Mouse (Mus musculus) gastrocnemius, postnatal 4 days (tissue): Measurements from ENCODE around the gene Tomm40l. TPM values are rescaled to one million over a fixed set of nuclear protein-coding genes. Genes with fewer than 3 reads are reported as not detected.

Experiments used
- DNase-seq, 2 experiments: peaks; one replicate each; pipeline ENCODE4 v3.0.0; 2021 to 2022; ENCODE audit warnings: low spot score in 2 of 2, mixed read lengths in 2 of 2
- total RNA-seq, 2 experiments: library from RNA; stranded (reverse); gene quantifications; 2 replicates each; pipeline ENCODE4 v1.2.3; 2021

Tomm40l gene
- total RNA-seq, 2 experiments from 2014 or later = 33.4 to 39.7 TPM

DNA sequence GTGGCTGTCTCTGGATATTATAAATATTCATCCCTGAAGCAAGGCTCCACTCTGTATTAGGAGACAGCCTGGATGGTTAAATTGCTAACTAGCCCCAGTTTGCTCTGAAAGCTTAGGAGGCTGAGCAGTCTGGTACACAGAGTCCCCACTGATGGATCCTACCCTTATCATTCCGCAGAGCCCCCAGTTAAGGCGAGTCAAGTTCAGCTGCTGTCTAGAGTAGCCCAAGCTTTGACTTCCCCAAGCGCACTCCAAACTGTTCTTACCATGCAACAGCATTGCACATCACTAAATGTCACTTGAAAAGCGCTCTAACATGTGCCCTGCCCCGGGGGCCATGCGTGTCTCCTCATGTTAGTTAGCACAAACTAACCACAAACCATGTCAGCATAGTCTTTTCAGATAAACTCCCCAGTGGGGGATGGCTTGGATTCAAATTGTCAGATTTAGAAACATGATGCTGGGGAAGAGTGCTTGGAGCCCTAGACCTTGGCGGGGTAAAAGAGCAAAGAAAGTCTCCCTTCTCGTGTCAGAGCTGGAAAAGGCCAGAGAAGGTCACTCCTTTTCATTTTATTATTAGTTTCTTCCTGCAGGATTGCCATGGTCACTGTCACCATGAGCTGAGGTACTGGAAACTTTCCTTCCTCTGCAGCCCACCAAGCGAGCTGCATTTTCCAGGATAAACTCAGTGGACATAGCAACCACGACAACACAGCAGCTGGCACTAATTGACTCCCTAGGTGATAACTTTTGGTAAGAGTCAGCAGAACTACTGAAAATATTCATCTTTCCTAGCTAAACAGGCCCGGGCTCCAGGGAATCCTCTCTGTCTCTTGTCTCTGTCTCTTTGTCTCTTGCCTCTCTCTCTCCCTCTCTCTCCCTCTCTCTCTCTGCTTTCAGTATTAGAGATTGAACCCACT is 28.1 kb downstream of the Tomm40l start:
- DNase-seq = no peak

DNA sequence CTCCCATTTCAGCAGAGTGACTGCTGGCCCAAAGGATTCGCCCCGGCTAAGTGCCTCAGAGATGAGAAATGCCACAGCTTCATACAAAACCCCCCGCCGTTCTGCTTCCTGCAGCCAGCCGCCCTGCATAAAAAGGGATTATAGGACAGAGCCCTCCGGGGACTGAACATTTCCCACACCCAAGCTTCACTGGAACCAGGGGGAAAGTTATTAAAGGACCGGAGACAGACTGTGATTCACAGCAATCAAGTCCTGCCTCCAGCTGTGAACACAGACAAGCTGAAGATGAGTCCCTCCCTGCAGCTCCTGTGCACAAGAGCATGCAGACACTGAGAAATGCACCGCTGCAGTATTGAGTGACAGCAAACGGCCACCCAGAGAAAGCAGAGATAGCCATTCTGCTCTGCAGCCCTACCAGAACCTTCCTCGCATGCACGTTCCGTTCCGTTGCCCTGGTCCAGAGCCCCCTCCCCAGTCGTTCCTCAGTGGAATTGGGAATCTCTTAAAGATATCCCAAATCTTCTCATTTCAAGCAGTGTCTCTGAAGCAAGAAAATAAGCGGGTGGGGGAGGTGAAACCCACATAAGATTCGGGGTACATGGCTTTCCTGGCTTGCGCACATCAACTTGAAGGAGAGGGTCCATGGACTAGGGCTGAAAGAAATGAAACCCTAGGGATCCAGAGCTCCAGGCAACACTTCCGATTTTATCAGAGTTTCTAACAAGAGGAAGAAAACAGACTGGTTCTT is 29.0 kb downstream of the Tomm40l start:
- no peak for DNase-seq

- DNase-seq = no peak
These were observed 30.0 kb downstream of the Tomm40l start for GRCm38 (mm10) chr1:171192283-171192682.

DNA sequence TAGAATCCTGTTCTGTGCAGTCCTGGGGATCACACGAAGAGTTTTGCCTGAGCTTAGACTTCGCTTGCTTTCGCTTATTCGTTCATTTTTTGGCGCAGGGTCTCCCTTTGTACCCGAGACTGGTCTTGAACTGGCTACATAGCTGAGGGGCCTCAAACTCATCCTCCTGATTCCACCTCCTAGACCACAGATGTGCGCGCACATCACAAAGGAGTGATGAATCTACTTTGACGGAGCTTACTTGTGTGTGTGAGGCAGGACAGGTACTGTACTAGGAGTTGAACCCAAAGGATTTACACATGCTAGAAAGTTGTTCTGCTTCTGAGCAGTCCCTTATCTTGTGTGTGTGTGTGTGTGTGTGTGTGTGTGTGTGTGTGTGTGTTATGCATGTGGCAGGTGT is 31.5 kb downstream of the Tomm40l start:
- no peak for DNase-seq

GRCm38 (mm10) chr1:171189476-171190114 is 32.7 kb downstream of the Tomm40l start:
- no peak for DNase-seq

DNA sequence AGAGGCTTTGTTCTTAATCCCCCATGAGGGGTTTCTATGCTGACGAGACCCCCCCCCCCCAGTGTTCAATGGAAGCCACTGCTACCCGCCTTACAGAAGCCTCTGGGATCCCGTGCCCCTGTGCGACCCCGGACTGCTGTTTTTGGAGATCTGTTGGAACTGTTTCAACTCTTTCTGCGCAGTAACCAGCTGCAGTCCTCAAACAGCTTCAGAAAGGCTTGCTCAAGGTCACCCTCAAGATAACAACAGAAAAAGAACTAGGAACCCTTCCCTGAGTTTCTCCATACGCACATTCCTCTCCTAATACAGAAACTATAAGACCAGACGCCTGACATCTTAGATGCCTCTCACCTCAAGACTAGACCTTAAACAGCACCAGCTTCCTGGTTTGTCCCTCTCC is 33.3 kb downstream of the Tomm40l start:
- no peak for DNase-seq

- no peak for DNase-seq
These were observed 34.2 kb downstream of the Tomm40l start for GRCm38 (mm10) chr1:171187851-171188700.

DNA sequence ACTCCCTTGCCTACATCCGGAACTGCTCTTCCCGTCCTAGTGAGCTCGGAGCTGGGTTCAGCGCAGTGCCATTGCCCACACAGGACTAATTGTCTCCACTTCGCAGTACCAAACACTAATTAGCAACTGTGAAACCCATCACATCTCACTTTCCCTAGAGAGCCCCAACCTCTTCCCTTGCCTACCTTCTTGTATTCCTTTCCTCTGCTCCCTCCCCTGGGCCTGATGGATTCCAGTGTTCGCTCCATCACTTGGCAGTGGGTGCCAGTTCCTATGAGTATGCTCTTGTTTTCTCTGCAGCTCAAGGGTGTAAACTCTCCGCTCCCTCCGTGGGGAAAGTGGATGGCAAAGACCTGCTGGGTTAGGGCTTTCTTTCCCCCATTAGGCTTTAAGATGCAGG is 36.7 kb downstream of the Tomm40l start:
- DNase-seq = no peak

- DNase-seq = no peak
These were observed 38.0 kb downstream of the Tomm40l start for GRCm38 (mm10) chr1:171184314-171184713.

- DNase-seq = no peak
These were observed 38.7 kb downstream of the Tomm40l start for GRCm38 (mm10) chr1:171183620-171184019.

- no peak for DNase-seq
These were observed 39.3 kb downstream of the Tomm40l start for GRCm38 (mm10) chr1:171183025-171183424.

DNA sequence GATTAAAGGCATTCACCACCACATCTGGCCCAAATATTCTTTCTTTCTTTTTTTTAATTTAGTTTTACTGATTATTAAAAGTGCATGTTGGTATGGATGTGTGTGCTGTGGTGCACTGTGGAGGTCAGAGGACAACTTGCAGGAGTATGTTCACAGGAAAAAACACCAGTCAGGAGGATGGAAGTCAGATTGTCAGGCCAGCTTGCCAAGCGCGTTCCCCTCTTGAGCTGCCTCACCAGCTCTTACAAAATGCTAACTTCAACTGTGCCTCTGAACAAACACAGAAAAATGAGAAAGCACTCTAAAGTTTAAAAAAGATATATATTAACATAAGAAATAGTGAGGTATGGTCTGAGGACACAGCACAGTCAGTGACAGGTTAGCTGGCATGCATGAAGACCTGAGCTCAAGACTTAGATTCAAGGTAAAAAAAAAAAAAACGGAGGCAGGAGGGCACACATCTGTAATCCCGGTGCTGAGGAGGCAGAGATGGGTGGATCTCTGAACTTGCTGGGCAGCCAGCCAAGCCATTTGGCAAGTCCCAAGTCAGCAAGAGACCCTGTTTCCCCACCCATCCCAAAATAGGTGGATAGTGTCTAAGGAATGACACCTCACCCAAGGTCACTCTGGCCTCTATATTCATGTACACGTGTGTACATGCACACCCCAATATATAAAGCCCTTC is 42.7 kb downstream of the Tomm40l start:
- DNase-seq = no peak

- no peak for DNase-seq
These were observed 49.5 kb downstream of the Tomm40l start for GRCm38 (mm10) chr1:171172779-171173178.

DNA sequence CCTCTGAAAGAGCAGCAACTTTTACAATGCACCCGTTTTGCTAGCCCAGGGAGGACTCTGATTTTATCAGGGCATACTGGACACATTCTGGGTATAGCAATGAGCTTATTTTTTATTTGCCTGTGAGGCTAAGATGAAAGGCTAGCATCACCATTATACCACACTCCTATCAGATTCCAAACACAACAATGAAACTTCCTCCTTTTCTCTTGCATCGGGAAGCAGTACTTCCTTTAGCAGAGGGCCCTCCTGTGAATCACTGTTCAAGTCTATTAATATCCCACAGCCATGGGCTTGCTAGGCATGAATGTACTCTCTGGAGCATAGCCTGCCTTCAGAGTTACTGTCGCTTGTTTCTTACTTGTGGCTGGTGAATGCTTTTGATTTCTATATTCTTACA is 51.2 kb downstream of the Tomm40l start:
- no peak for DNase-seq

DNA sequence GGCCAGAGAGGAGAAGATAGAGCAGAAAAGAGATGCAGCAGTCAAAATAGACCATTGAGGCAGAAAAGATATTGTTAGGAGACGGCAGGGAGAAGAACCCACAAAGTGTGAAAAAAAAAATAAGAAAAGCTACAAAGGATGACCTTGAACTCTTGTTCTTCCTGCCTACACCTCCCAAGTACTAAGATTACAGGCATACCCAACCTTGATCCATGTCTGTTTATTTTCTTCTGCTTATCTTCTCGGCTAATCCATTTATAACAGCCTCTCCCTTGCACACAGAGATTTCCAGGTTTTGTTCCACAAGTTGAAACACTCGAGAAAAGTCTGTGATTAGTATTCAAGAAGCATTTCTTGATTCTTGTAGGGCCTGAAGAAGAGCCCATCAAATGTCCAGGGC is 52.4 kb downstream of the Tomm40l start:
- no peak for DNase-seq

- DNase-seq = no peak
These were observed 53.4 kb downstream of the Tomm40l start for GRCm38 (mm10) chr1:171168906-171169305.
